Mouse (Mus musculus) midbrain, embryonic 13.5 days (tissue): Measurements from ENCODE around the gene Zbtb1. TPM values are rescaled to one million over a fixed set of nuclear protein-coding genes. Genes with fewer than 3 reads are reported as not detected.
"Not testable (repeated sequence)": the region's sequence is repeated elsewhere in the genome, so short reads cannot be mapped to it uniquely, and the experiment has no call there.

Source experiments
- ATAC-seq: fragments of 200-750 bp; cut with Nextera tagmentation; 2 replicates; pipeline ENCODE4 v1.8.0; 2017; ENCODE audit warnings: mild to moderate bottlenecking, moderate TSS enrichment, moderate library complexity
- H3K27ac ChIP-seq: fragments of 300-500 bp; sonication (generic); 2 replicates; pipeline ENCODE4 v1.5.1; 2015; ENCODE audit warnings: inconsistent platforms, mild to moderate bottlenecking, moderate library complexity
- H3K27me3 ChIP-seq: fragments of 300-500 bp; sonication (generic); 2 replicates; pipeline ENCODE4 v1.6.1; 2015; ENCODE audit warnings: mild to moderate bottlenecking, inconsistent platforms
- H3K36me3 ChIP-seq: fragments of 300-500 bp; sonication (generic); 2 replicates; pipeline ENCODE4 v1.6.1; 2015; ENCODE audit warnings: mild to moderate bottlenecking, inconsistent platforms
- H3K4me1 ChIP-seq: fragments of 300-500 bp; sonication (generic); replicated peaks from 2 replicates; pipeline ENCODE4 v1.6.1; 2015; ENCODE audit warnings: inconsistent platforms
- H3K4me2 ChIP-seq: fragments of 300-500 bp; sonication (generic); replicated peaks from 2 replicates; pipeline ENCODE4 v1.6.1; 2015; ENCODE audit warnings: moderate library complexity, mild to moderate bottlenecking, inconsistent platforms
- H3K4me3 ChIP-seq: fragments of 300-500 bp; sonication (generic); replicated peaks from 2 replicates; pipeline ENCODE4 v1.5.1; 2015; ENCODE audit warnings: mild to moderate bottlenecking, inconsistent platforms
- H3K9ac ChIP-seq: fragments of 300-500 bp; sonication (generic); replicated peaks from 2 replicates; pipeline ENCODE4 v1.6.1; 2015; ENCODE audit warnings: mild to moderate bottlenecking, inconsistent platforms
- H3K9me3 ChIP-seq: fragments of 300-500 bp; sonication (generic); 2 replicates; pipeline ENCODE4 v1.6.1; 2016; ENCODE audit warnings: mild to moderate bottlenecking, inconsistent platforms
- WGBS: fragments of 180-500 bp; shearing (Covaris S2); methylation state at CpG from one replicate; pipeline ENCODE4 v1.1.7; 2015; 5-methylcytosine and 5-hydroxymethylcytosine counted together
- polyA plus RNA-seq: library from polyadenylated mRNA; unstranded; fragments of >200 nt; fragmentation: Nextera tagmentation; extraction: Ambion mirVana; gene quantifications from 2 replicates; pipeline ENCODE4 v1.2.1, GENCODE M21; 2015

Gene Zbtb1
- polyA plus RNA-seq, 1 experiment from 2014 or later = 4.7 TPM

DNA sequence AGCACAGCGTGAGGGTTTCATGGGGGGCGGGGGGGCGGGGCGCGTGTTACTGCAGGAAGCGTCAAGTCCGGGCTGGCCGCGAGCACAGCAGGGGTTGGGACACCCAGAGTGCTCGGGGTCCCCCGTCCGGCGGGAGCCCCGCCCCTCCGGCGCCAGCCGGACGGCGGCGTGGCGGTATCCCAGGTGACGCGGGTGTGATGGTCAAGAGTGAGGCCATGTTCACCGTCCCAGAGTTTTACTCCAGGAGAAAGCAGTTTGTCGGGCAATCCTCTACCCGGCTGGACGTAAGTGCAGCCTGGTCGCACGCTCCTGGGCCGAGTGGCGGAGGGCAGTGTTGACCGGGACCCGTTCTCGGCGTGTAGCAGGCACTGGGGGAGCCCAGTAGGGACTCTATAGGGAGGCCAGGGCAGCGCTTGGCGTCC is 47.4 kb downstream of the Zbtb1 start, which contains the start of gene Ppp1r36:
Ppp1r36 (plus strand) TSS at position 106 of the 422 bp plus-strand sequence.
- WGBS = under 1% methylated on average over 36 of the region's 37 CpGs
- Histone ChIP-seq H3K27ac (no peak within 1 kb of the TSS), H3K4me2 (peak within 1 kb of the TSS; percentile 70), H3K9me3 (0 out of 2 replicates have a peak, but pooled peaks cover 5% of the 10 kb centered on the region), H3K9ac (peak within 1 kb of the TSS; percentile 48; the same call in 1 of the 2 replicates), H3K4me3 (peak within 1 kb of the TSS; percentile 40), H3K27me3 (peaks cover 13% of the 10 kb centered on the region), H3K36me3 (no peaks in the 10 kb centered on the region), H3K4me1 (peaks cover 8% of the 10 kb centered on the region)
- peak; percentile 43 for ATAC-seq

DNA sequence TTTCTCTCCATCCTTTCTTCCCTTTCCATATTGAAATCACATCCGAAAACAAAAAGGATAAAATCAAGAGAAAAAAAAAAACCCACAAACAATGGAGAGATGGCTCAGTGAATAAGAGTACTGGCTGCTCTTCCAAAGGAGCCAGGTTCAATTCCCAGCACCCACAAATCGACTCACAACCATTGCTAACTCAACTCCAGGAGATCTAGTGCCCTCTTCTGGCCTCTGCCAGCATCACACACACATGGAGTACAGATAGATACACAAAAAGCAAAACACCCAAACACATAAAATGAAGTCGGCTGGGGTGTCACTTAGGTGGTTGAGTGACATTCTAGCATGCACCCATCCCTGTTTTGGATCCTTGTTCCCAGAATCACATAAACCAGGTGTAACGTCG is 48.3 kb downstream of the Zbtb1 start:
- Histone ChIP-seq H3K36me3 (no peaks in the 10 kb centered on the region), H3K4me3 (no peak overlapping the region), H3K9ac (no peak overlapping the region), H3K27ac (no peak overlapping the region), H3K9me3 (0 out of 2 replicates have a peak, but pooled peaks cover 5% of the 10 kb centered on the region), H3K4me2 (no peak overlapping the region), H3K4me1 (peaks cover 8% of the 10 kb centered on the region), H3K27me3 (peaks cover 13% of the 10 kb centered on the region)
- 89% methylated on average over 5 of the region's 5 CpGs for WGBS
- ATAC-seq = no peak

DNA sequence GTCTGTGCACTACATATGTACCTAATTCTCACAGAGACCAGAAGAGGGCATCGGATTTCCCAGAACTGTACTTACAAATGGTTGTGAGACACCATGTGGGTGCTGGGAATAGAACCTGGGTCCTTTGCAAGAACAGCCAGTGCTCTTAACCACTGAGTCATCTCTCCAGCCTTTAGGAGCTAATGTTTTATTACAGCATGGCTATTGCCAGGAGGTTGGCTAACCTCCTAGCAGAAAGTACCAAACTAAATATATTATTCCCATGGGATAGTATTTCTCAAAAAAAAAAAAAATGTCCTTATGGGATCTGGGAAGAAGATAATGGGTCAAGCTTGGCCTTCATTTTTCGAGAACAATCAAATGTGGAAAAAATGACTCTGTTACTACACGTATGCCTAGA is 55.2 kb downstream of the Zbtb1 start:
- no peaks in the 10 kb centered on the region for H3K27me3 ChIP-seq
- no peak for ATAC-seq
- no peaks in the 10 kb centered on the region for H3K36me3 ChIP-seq
- H3K4me1 ChIP-seq = no peaks in the 10 kb centered on the region
- H3K27ac ChIP-seq = no peak overlapping the region
- H3K9ac ChIP-seq = no peak overlapping the region
- 88% methylated on average over 3 of the region's 3 CpGs for WGBS
- H3K4me3 ChIP-seq = no peak overlapping the region
- no peak overlapping the region for H3K4me2 ChIP-seq
- no peaks in the 10 kb centered on the region for H3K9me3 ChIP-seq

DNA sequence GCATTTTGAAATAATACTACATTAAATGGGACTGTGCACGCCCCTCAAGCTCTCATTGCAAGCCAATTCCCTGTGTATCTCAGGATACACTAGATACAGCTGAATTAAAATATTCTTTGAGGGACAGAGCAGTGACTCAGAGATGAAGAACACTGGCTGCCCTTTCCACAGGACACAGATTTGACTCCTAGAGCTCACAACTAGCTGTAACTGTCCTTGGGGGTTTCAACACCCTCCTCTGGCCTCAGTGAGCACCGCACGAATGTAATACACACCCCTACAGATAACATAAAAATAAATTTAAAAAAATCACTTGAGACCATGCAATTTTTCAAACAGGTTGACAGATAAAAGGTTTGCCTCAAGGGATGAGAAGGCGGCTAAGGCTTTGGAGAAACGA is 57.5 kb downstream of the Zbtb1 start:
- H3K9me3 ChIP-seq = no peaks in the 10 kb centered on the region
- no peak overlapping the region for H3K4me3 ChIP-seq
- H3K9ac ChIP-seq = no peak overlapping the region
- no peak for ATAC-seq
- WGBS = 69% methylated on average over 5 of the region's 5 CpGs
- no peaks in the 10 kb centered on the region for H3K4me1 ChIP-seq
- no peaks in the 10 kb centered on the region for H3K36me3 ChIP-seq
- no peaks in the 10 kb centered on the region for H3K27me3 ChIP-seq
- H3K4me2 ChIP-seq = no peak overlapping the region
- H3K27ac ChIP-seq = no peak overlapping the region

DNA sequence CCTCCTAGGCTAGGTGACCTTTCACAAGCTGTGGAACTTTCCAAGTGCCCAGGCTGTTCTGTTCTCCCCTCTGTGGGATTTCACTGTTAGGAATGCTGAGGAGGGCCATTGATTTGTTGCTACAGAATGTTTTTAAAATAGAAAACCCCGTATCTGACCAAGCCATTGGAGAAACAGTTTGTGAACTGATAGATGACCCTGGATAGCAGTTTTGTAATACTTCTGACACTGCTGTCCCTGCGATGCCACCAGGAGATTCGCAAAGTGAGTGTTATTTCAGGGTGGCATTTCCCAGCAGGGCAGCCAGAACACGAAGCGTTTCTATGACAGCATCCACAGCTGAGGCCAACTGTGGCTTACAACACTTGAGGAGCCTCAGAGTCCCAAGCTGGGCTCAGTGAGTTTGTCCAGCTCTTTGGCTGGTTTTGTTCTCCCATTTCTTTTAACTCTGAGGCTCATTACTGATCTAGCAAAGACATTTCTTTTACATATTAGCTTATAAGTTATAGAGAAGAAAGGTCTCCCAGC is 60.9 kb downstream of the Zbtb1 start:
- H3K27me3 ChIP-seq = peaks cover 19% of the 10 kb centered on the region
- no peaks in the 10 kb centered on the region for H3K9me3 ChIP-seq
- no peak overlapping the region for H3K27ac ChIP-seq
- no peaks in the 10 kb centered on the region for H3K36me3 ChIP-seq
- H3K9ac ChIP-seq = no peak overlapping the region
- H3K4me1 ChIP-seq = peaks cover 8% of the 10 kb centered on the region; the same call in 1 of the 2 replicates
- 66% methylated on average over 5 of the region's 5 CpGs for WGBS
- H3K4me2 ChIP-seq = no peak overlapping the region
- no peak for ATAC-seq
- no peak overlapping the region for H3K4me3 ChIP-seq

DNA sequence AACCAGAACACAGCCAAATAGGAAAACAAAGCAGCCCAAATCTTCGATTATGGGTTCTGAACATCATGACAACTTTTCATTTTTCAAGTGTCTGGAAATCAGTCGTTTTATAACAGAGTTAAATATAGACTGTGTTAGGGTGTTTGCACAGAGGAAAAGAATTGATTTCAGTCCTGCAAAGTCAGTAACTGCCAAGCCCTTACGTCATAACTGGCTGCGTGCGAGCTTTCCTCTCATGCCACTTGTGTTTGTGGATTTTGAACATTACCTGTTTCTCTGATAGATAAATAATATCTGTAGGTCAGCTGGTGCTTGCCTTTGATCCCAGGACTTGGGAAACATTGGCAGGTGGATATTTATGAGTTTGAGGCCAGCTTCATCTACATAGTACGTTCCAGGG is 61.4 kb downstream of the Zbtb1 start:
- Histone ChIP-seq H3K4me2 (no peak overlapping the region), H3K9ac (no peak overlapping the region), H3K36me3 (no peaks in the 10 kb centered on the region), H3K4me3 (no peak overlapping the region), H3K27ac (no peak overlapping the region), H3K27me3 (peaks cover 21% of the 10 kb centered on the region), H3K9me3 (no peaks in the 10 kb centered on the region), H3K4me1 (peaks cover 8% of the 10 kb centered on the region; the same call in 1 of the 2 replicates)
- ATAC-seq = no peak
- WGBS = 89% methylated on average over 6 of the region's 6 CpGs

DNA sequence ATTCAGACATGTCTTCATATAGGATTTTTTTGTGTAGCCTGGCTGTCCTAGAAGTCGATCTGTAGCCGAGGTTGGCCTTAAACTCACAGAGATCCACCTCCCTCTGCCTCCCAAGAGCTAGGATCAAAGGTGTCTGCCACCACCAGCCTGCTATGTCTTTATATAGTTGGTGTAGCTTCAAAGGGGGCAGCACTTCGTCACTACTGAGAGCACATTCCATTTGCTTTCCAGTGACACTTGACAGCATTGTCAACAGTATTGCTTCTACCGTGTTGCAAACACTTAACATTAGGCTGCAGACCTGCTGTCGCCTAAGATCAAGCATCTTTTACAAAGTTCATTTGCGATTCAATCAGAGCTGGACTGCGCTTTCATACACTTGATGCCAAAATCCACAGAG is 64.0 kb downstream of the Zbtb1 start:
- no peak overlapping the region for H3K4me2 ChIP-seq
- H3K4me3 ChIP-seq = no peak overlapping the region
- H3K27me3 ChIP-seq = peaks cover 21% of the 10 kb centered on the region
- H3K27ac ChIP-seq = no peak overlapping the region
- H3K9ac ChIP-seq = no peak overlapping the region
- no peak for ATAC-seq
- H3K4me1 ChIP-seq = peaks cover 8% of the 10 kb centered on the region; the same call in 1 of the 2 replicates
- H3K9me3 ChIP-seq = no peaks in the 10 kb centered on the region
- H3K36me3 ChIP-seq = no peaks in the 10 kb centered on the region
- WGBS = 36% methylated on average over 7 of the region's 7 CpGs

DNA sequence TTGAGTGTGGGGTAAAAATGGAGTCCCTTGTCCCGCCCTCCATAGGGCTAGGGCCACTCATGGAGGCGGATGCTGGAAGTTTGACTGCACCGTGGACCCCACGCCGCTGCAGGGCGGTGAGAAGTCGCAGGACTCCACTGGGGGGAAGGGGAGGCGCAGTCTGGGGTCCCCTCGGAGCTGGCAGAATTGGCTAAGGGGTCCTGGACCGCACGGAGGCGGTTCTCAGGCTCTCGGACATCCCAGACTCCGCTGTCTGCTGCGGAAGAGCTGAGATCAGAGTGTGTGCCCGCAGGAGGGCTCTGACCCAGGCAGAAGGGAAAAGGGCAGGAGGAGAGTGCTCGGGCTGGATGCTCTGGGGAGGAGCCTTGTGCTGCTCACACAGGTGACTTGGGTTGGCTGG is 65.0 kb downstream of the Zbtb1 start:
- H3K9ac ChIP-seq = peak overlapping the region; percentile 3; the same call in 1 of the 2 replicates
- peaks cover 21% of the 10 kb centered on the region for H3K27me3 ChIP-seq
- WGBS = 2% methylated on average over 17 of the region's 17 CpGs
- no peaks in the 10 kb centered on the region for H3K36me3 ChIP-seq
- peak overlapping the region; percentile 51 for H3K4me2 ChIP-seq
- no peak overlapping the region for H3K27ac ChIP-seq
- H3K4me1 ChIP-seq = peaks cover 8% of the 10 kb centered on the region; the same call in 1 of the 2 replicates
- no peaks in the 10 kb centered on the region for H3K9me3 ChIP-seq
- peak overlapping the region; percentile 26 for H3K4me3 ChIP-seq
- ATAC-seq = no peak

DNA sequence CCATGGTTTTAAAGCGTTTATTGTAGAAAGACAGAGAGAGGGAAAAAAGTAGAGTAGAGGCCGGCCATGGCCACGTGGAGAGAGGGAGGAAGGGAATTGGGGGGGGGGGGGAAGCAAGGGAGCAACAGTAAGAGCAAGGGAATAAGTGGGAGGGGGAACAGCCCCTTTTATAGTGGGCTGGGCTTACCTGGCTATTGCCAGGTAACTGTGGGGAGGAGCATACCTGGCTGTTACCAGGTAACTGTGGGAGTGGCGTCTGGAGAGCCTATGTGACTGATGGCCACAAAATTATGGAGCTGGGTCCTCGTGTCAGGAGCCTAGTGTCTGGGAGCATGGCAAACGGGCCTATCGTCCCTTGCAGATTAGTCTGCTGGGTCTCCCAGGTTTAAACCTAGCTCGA is 65.5 kb downstream of the Zbtb1 start:
- H3K27ac ChIP-seq = no peak overlapping the region
- H3K4me3 ChIP-seq = no peak overlapping the region
- peak overlapping the region; percentile 51; the same call in 1 of the 2 replicates for H3K4me2 ChIP-seq
- H3K4me1 ChIP-seq = peaks cover 8% of the 10 kb centered on the region; the same call in 1 of the 2 replicates
- no peak for ATAC-seq
- WGBS = 44% methylated on average over 8 of the region's 8 CpGs
- H3K9me3 ChIP-seq = no peaks in the 10 kb centered on the region
- no peak overlapping the region for H3K9ac ChIP-seq
- H3K36me3 ChIP-seq = no peaks in the 10 kb centered on the region
- H3K27me3 ChIP-seq = peaks cover 21% of the 10 kb centered on the region

DNA sequence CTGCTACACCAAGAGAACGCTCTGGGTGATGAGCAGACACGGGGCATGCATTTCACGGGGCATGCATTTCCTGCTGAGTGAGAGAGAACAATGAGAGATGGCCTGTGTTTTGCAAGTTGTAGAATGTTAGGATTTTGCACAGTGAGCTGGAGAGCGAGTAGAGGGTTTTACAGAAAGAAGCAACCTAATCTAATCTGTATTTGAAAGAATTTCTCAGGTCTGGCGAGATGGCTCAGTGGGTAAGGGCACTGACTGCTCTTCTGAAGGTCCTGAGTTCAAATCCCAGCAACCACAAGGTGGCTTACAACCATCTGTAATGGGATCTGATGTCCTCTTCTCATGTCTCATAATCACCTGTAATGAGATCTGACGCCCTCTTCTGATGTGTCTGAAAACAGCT is 73.4 kb downstream of the Zbtb1 start:
- H3K4me2 ChIP-seq, H3K27me3 ChIP-seq, H3K9ac ChIP-seq, ATAC-seq, H3K4me3 ChIP-seq, H3K27ac ChIP-seq, H3K36me3 ChIP-seq, H3K9me3 ChIP-seq, H3K4me1 ChIP-seq: not testable (repeated sequence)
- 80% methylated on average over 6 of the region's 6 CpGs for WGBS

DNA sequence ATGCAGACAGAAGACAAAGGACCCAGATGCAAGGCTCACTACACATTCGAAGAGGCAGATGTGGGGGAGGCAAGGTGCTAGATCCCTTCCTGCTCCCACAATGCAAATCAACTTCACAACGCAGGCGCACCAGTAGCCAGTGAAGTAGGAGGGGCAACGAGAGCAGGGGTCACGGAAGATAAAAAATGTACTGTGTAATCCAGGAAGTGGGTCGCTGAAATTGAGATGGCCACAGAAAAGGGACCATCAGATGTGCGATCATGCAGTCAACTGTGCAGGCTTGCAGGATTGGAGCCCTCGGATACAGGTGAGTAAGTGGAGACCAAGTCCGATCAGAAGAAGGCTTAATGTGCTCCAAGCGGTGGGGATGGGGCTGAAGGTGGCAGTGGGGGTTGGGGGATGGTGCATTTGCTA is 74.3 kb downstream of the Zbtb1 start:
- H3K9me3 ChIP-seq = no peaks in the 10 kb centered on the region
- 69% methylated on average over 10 of the region's 10 CpGs for WGBS
- no peak for ATAC-seq
- no peak overlapping the region for H3K9ac ChIP-seq
- no peaks in the 10 kb centered on the region for H3K36me3 ChIP-seq
- H3K4me3 ChIP-seq = no peak overlapping the region
- no peak overlapping the region for H3K4me2 ChIP-seq
- no peaks in the 10 kb centered on the region for H3K4me1 ChIP-seq
- H3K27me3 ChIP-seq = no peaks in the 10 kb centered on the region
- H3K27ac ChIP-seq = no peak overlapping the region

DNA sequence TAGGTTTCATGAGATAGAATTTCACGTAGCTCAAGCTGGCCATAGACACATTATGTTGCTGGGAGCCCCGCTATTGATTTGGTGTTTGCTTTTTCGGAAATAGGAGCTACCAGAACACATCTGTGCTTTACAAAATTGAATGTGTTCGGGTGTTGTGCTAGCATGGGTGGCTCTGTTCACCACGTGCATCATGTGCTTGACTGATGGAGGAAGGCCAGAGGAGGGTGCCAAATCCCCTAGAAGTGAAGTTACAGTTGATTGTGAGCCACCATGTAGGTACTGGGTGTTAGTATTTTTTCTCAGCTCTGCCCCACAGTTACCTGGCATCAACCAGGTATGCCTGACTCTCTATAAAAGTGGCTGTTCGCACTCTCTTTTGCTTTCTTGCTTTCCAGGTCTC is 74.8 kb downstream of the Zbtb1 start:
- WGBS = 84% methylated on average over 6 of the region's 6 CpGs
- H3K4me3 ChIP-seq = no peak overlapping the region
- no peak for ATAC-seq

DNA sequence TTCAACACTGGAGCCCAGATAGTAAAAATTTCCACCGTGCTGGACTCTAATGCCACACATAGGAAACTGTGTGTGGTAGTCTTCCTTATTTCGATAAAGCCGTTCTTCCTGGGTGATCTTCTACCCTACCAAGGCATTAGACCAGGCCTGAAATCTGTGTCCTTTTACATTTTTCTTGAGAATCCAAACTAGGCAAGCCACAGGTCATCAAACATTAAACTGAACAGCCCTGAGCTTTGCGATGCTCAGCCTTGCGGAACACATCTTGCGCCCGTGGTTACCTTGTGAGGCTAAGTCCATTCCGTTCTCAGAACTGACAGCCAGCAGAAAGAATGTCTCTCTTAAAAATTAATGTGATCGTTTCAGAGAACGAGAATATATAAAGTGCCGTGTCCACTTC is 76.1 kb downstream of the Zbtb1 start:
- H3K27ac ChIP-seq = no peak overlapping the region
- no peak for ATAC-seq
- H3K9ac ChIP-seq = no peak overlapping the region
- WGBS = 82% methylated on average over 11 of the region's 11 CpGs
- no peaks in the 10 kb centered on the region for H3K4me1 ChIP-seq
- no peaks in the 10 kb centered on the region for H3K36me3 ChIP-seq
- H3K4me3 ChIP-seq = no peak overlapping the region
- H3K4me2 ChIP-seq = no peak overlapping the region
- no peaks in the 10 kb centered on the region for H3K27me3 ChIP-seq
- H3K9me3 ChIP-seq = no peaks in the 10 kb centered on the region

More for the DNA sequence above, 74.8 kb downstream of the Zbtb1 start:
- Histone ChIP-seq H3K4me1 (no peaks in the 10 kb centered on the region), H3K4me2 (no peak overlapping the region), H3K36me3 (no peaks in the 10 kb centered on the region), H3K27me3 (no peaks in the 10 kb centered on the region), H3K27ac (no peak overlapping the region), H3K9ac (no peak overlapping the region), H3K9me3 (no peaks in the 10 kb centered on the region)
